In genomic region chr11:102033055-102033591, GRCm38 (mm10) we compare ENCODE assay signal across 27 mouse cellular contexts. TPM values are rescaled to one million over a fixed set of nuclear protein-coding genes. Genes with fewer than 3 reads are reported as not detected.
DNase-seq lines count a peak whose midpoint lies in the region; ATAC-seq and TF ChIP-seq lines count a peak whose summit lies in the region.
"Had no signal": no experiment of that assay in that cellular context is flagged by ENCODE, and none has a peak within 500 bp of the region (broad histone marks: within the 10 kb centered on the region; RNA-seq: fewer than 3 reads in every experiment).

No protein-coding gene starts in this region.

- peak; percentile 45 for DNase-seq in midbrain, embryonic 11.5 days (ENCODE audit: low spot score, missing footprints)
- no peak for DNase-seq in midbrain, embryonic 10.5 days (ENCODE audit: low spot score)
- no peak for DNase-seq in layer of hippocampus, adult 2 months (ENCODE audit: low spot score in 2 of 2)
- DNase-seq in left cerebral cortex, postnatal 25 days (ENCODE audit: low spot score in 2 of 2), result no peak
- DNase-seq: adrenal gland, adult 8-10 months; adrenal gland, postnatal 36 days; cerebellum, adult 11 months; cerebellum, adult 9-11 months; cerebellum, postnatal 36 days; forebrain, postnatal 0 days; gastrocnemius, postnatal 25 days; heart, adult 11 months; heart, postnatal 10 days; heart, postnatal 4 days had no signal

- intact Hi-C loops in left cerebral cortex, postnatal 25 days (cut with DNase I), result no loop called here

- H3K36me3 ChIP-seq in midbrain, embryonic 11.5 days (ENCODE audit: control insufficient read depth, insufficient read depth, low read length), result no peaks in the 10 kb centered on the region
- H3K36me3 ChIP-seq in midbrain, embryonic 10.5 days, result no peaks in the 10 kb centered on the region
- H3K36me3 ChIP-seq in intestine, embryonic 15.5 days, result no peaks in the 10 kb centered on the region
- H3K36me3 ChIP-seq in small intestine, adult 2 months (ENCODE audit: control insufficient read depth, insufficient read depth, low read length), result no peaks in the 10 kb centered on the region
- no peaks in the 10 kb centered on the region for H3K36me3 ChIP-seq in heart, embryonic 12.5 days
- H3K36me3 ChIP-seq: embryonic facial prominence, embryonic 10.5 days; hindbrain, embryonic 12.5 days had no signal

- H3K4me2 ChIP-seq in midbrain, embryonic 11.5 days, result no peak overlapping the region
- H3K4me2 ChIP-seq in intestine, embryonic 15.5 days (replicated peaks), result no peak overlapping the region
- H3K4me2 ChIP-seq in heart, embryonic 12.5 days, result no peak overlapping the region
- H3K4me2 ChIP-seq: forebrain, embryonic 13.5 days; hindbrain, embryonic 12.5 days had no signal

- no peak overlapping the region for H3K9ac ChIP-seq in midbrain, embryonic 11.5 days (ENCODE audit: low read length)
- no peak overlapping the region for H3K9ac ChIP-seq in intestine, embryonic 15.5 days
- H3K9ac ChIP-seq in heart, embryonic 12.5 days, result no peak overlapping the region
- H3K9ac ChIP-seq: forebrain, embryonic 13.5 days; forebrain, postnatal 0 days; hindbrain, embryonic 12.5 days had no signal

- no peak for ATAC-seq in midbrain, embryonic 11.5 days (ENCODE audit: low FRiP score)
- ATAC-seq in intestine, embryonic 15.5 days, result peak; percentile 34; the same call in 1 of the 2 replicates
- no peak for ATAC-seq in heart, embryonic 12.5 days (ENCODE audit: insufficient number of reproducible peaks, low FRiP score)
- ATAC-seq: CD4-positive, CD25-positive, alpha-beta regulatory T cell, adult 4 months; forebrain, embryonic 13.5 days; forebrain, postnatal 0 days; hindbrain, postnatal 0 days; Patski had no signal

- H3K4me3 ChIP-seq in midbrain, embryonic 11.5 days (ENCODE audit: low read depth, low read length), result no peak overlapping the region
- H3K4me3 ChIP-seq in midbrain, embryonic 10.5 days, result no peak overlapping the region
- no peak overlapping the region for H3K4me3 ChIP-seq in intestine, embryonic 15.5 days (replicated peaks)
- no peak overlapping the region for H3K4me3 ChIP-seq in small intestine, adult 2 months (ENCODE audit: low read depth, low read length)
- H3K4me3 ChIP-seq in layer of hippocampus, adult 2 months, result no peak overlapping the region
- no peak overlapping the region for H3K4me3 ChIP-seq in heart, embryonic 12.5 days
- H3K4me3 ChIP-seq: embryonic facial prominence, embryonic 10.5 days; forebrain, embryonic 13.5 days; hindbrain, embryonic 12.5 days had no signal

- WGBS in midbrain, embryonic 11.5 days, result 93% methylated on average over 12 of the region's 12 CpGs
- WGBS in midbrain, embryonic 10.5 days, result 93% methylated on average over 12 of the region's 12 CpGs
- WGBS in intestine, embryonic 15.5 days, result 86% methylated on average over 12 of the region's 12 CpGs
- WGBS in small intestine, adult 2 months, result 46% methylated on average over 12 of the region's 12 CpGs
- 87% methylated on average over 12 of the region's 12 CpGs for WGBS in heart, embryonic 12.5 days

- no peak for TF ChIP-seq POLR2A in small intestine, adult 2 months (IDR thresholded peaks at IDR 0.05; ENCODE audit: low read depth, low read length)

- no peak for TF ChIP-seq CTCF in small intestine, adult 2 months (IDR thresholded peaks at IDR 0.05; ENCODE audit: extremely low read depth, insufficient read length, insufficient replicate concordance, low read depth, low read length)
- TF ChIP-seq CTCF in layer of hippocampus, adult 2 months (conservative IDR thresholded peaks at IDR 0.05), result no peak

- no peaks in the 10 kb centered on the region for H3K27me3 ChIP-seq in midbrain, embryonic 11.5 days (ENCODE audit: control insufficient read depth, insufficient read depth, low read length)
- peaks cover 14% of the 10 kb centered on the region for H3K27me3 ChIP-seq in midbrain, embryonic 10.5 days (ENCODE audit: low read depth, poor library complexity, severe bottlenecking)
- no peaks in the 10 kb centered on the region for H3K27me3 ChIP-seq in intestine, embryonic 15.5 days (replicated peaks)
- H3K27me3 ChIP-seq in small intestine, adult 2 months (ENCODE audit: control insufficient read depth, insufficient read depth, low read length), result no peaks in the 10 kb centered on the region
- peaks cover 12% of the 10 kb centered on the region; the same call in 1 of the 2 replicates for H3K27me3 ChIP-seq in heart, embryonic 12.5 days (replicated peaks)
- H3K27me3 ChIP-seq: forebrain, embryonic 13.5 days; hindbrain, embryonic 12.5 days; Patski had no signal

- H3K9me3 ChIP-seq in midbrain, embryonic 11.5 days (ENCODE audit: control insufficient read depth, low read length), result no peaks in the 10 kb centered on the region
- no peaks in the 10 kb centered on the region for H3K9me3 ChIP-seq in midbrain, embryonic 10.5 days (replicated peaks)
- no peaks in the 10 kb centered on the region for H3K9me3 ChIP-seq in intestine, embryonic 15.5 days
- H3K9me3 ChIP-seq in heart, embryonic 12.5 days (replicated peaks), result no peaks in the 10 kb centered on the region
- H3K9me3 ChIP-seq: embryonic facial prominence, embryonic 10.5 days; forebrain, embryonic 13.5 days; hindbrain, embryonic 12.5 days had no signal

- no peak overlapping the region for H3K27ac ChIP-seq in midbrain, embryonic 11.5 days (ENCODE audit: low read depth, low read length)
- H3K27ac ChIP-seq in midbrain, embryonic 10.5 days (replicated peaks), result no peak overlapping the region
- H3K27ac ChIP-seq in intestine, embryonic 15.5 days, result no peak overlapping the region
- H3K27ac ChIP-seq in small intestine, adult 2 months (ENCODE audit: insufficient read depth, low read depth, low read length), result peak overlapping the region; percentile 23
- H3K27ac ChIP-seq in layer of hippocampus, adult 2 months, result no peak overlapping the region
- no peak overlapping the region for H3K27ac ChIP-seq in heart, embryonic 12.5 days (ENCODE audit: poor library complexity, severe bottlenecking)
- H3K27ac ChIP-seq: embryonic facial prominence, embryonic 10.5 days; forebrain, embryonic 13.5 days; hindbrain, embryonic 12.5 days; hindbrain, postnatal 0 days had no signal

- no peaks in the 10 kb centered on the region for H3K4me1 ChIP-seq in midbrain, embryonic 11.5 days (ENCODE audit: control insufficient read depth, insufficient read depth, low read length)
- H3K4me1 ChIP-seq in midbrain, embryonic 10.5 days, result peaks cover 2% of the 10 kb centered on the region
- H3K4me1 ChIP-seq in intestine, embryonic 15.5 days (replicated peaks), result peaks cover 6% of the 10 kb centered on the region; the same call in 1 of the 2 replicates
- peaks cover 4% of the 10 kb centered on the region for H3K4me1 ChIP-seq in small intestine, adult 2 months (ENCODE audit: control insufficient read depth, insufficient read depth, insufficient read length, low read length)
- 0 out of 2 replicates have a peak, but pooled peaks cover 5% of the 10 kb centered on the region for H3K4me1 ChIP-seq in heart, embryonic 12.5 days (replicated peaks)

RNA-seq across cellular contexts. Expression of gene Mpp3, which starts 4.9 kb away (rescaled TPM):
- polyA plus RNA-seq in midbrain, embryonic 11.5 days (2014; fragmentation: Nextera tagmentation; extraction: Ambion mirVana), result 14.4 and 15.5 TPM in 2 replicates
- polyA plus RNA-seq in midbrain, embryonic 10.5 days (2016; fragmentation: Nextera tagmentation; extraction: Ambion mirVana), result 13.3 and 16.9 TPM in 2 replicates
- 7.6 and 7.9 TPM in 2 replicates for polyA plus RNA-seq in intestine, embryonic 15.5 days (2015; fragmentation: Nextera tagmentation; extraction: Ambion mirVana)
- polyA plus RNA-seq in small intestine, adult 2 months (2012; rRNA removed), result 0.55 and 0.90 TPM in 2 replicates
- total RNA-seq in layer of hippocampus, adult 2 months (2021), result 10 to 100 TPM; 88.3 to 94.4 TPM
- total RNA-seq in left cerebral cortex, postnatal 25 days (2021), result 10 to 100 TPM; 71.2 to 72.9 TPM
- 4.1 and 4.5 TPM in 2 replicates for polyA plus RNA-seq in heart, embryonic 12.5 days (2016; fragmentation: Nextera tagmentation; extraction: Ambion mirVana)

RNA-seq across cellular contexts. Expression of gene Cd300lg, which starts 8.2 kb away (rescaled TPM):
- polyA plus RNA-seq in midbrain, embryonic 11.5 days (2014; fragmentation: Nextera tagmentation; extraction: Ambion mirVana), result 0.11 and 0.19 TPM in 2 replicates
- 0.20 and 0.25 TPM in 2 replicates for polyA plus RNA-seq in midbrain, embryonic 10.5 days (2016; fragmentation: Nextera tagmentation; extraction: Ambion mirVana)
- polyA plus RNA-seq in intestine, embryonic 15.5 days (2015; fragmentation: Nextera tagmentation; extraction: Ambion mirVana), result 0.98 and 1.6 TPM in 2 replicates
- 3.8 and 5.4 TPM in 2 replicates for polyA plus RNA-seq in small intestine, adult 2 months (2012; rRNA removed)
- total RNA-seq in layer of hippocampus, adult 2 months (2021), result not detected
- not detected for total RNA-seq in left cerebral cortex, postnatal 25 days (2021)
- polyA plus RNA-seq in heart, embryonic 12.5 days (2016; fragmentation: Nextera tagmentation; extraction: Ambion mirVana), result 1.6 and 1.9 TPM in 2 replicates
- polyA plus RNA-seq: CD4-positive, CD25-positive, alpha-beta regulatory T cell, adult 4 months; Patski had no signal

RNA-seq across cellular contexts. Expression of gene Dusp3, which starts 46.3 kb away (rescaled TPM):
- polyA plus RNA-seq in midbrain, embryonic 11.5 days (2014; fragmentation: Nextera tagmentation; extraction: Ambion mirVana), result 11.1 and 11.6 TPM in 2 replicates
- polyA plus RNA-seq in midbrain, embryonic 10.5 days (2016; fragmentation: Nextera tagmentation; extraction: Ambion mirVana), result 12.2 and 13.1 TPM in 2 replicates
- 25.6 and 26.5 TPM in 2 replicates for polyA plus RNA-seq in intestine, embryonic 15.5 days (2015; fragmentation: Nextera tagmentation; extraction: Ambion mirVana)
- 27.9 and 28.0 TPM in 2 replicates for polyA plus RNA-seq in small intestine, adult 2 months (2012; rRNA removed)
- total RNA-seq in layer of hippocampus, adult 2 months (2021), result 100 to 1,000 TPM; 149 to 155 TPM
- total RNA-seq in left cerebral cortex, postnatal 25 days (2021), result 100 to 1,000 TPM; 217 to 237 TPM
- polyA plus RNA-seq in heart, embryonic 12.5 days (2016; fragmentation: Nextera tagmentation; extraction: Ambion mirVana), result 53.7 and 54.9 TPM in 2 replicates

RNA-seq across cellular contexts. Expression of gene Cfap97d1, which starts 49.0 kb away (rescaled TPM):
- polyA plus RNA-seq in midbrain, embryonic 11.5 days (2014; fragmentation: Nextera tagmentation; extraction: Ambion mirVana), result not detected in 2 replicates
- not detected in 2 replicates for polyA plus RNA-seq in midbrain, embryonic 10.5 days (2016; fragmentation: Nextera tagmentation; extraction: Ambion mirVana)
- not detected in 2 replicates for polyA plus RNA-seq in intestine, embryonic 15.5 days (2015; fragmentation: Nextera tagmentation; extraction: Ambion mirVana)
- polyA plus RNA-seq in small intestine, adult 2 months (2012; rRNA removed), result not detected in 2 replicates
- not detected for total RNA-seq in layer of hippocampus, adult 2 months (2021)
- total RNA-seq in left cerebral cortex, postnatal 25 days (2021), result not detected
- polyA plus RNA-seq in heart, embryonic 12.5 days (2016; fragmentation: Nextera tagmentation; extraction: Ambion mirVana), result not detected in 2 replicates
- total RNA-seq: adrenal gland, adult 8-10 months; adrenal gland, postnatal 36 days; forebrain, postnatal 0 days; gastrocnemius, adult 18-20 months; gastrocnemius, postnatal 25 days; heart, postnatal 10 days; heart, postnatal 4 days; hindbrain, postnatal 0 days had no signal
- polyA plus RNA-seq: CD4-positive, CD25-positive, alpha-beta regulatory T cell, adult 4 months; embryonic facial prominence, embryonic 10.5 days; embryonic facial prominence, embryonic 14.5 days; forebrain, embryonic 13.5 days; forebrain, postnatal 0 days; heart, embryonic 14.5 days; hindbrain, embryonic 12.5 days; hindbrain, postnatal 0 days; intestine, embryonic 14.5 days; Patski had no signal

RNA-seq across cellular contexts. Expression of gene Mpp2, which starts 55.2 kb away (rescaled TPM):
- 9.4 and 10.8 TPM in 2 replicates for polyA plus RNA-seq in midbrain, embryonic 11.5 days (2014; fragmentation: Nextera tagmentation; extraction: Ambion mirVana)
- 15.5 and 18.7 TPM in 2 replicates for polyA plus RNA-seq in midbrain, embryonic 10.5 days (2016; fragmentation: Nextera tagmentation; extraction: Ambion mirVana)
- polyA plus RNA-seq in intestine, embryonic 15.5 days (2015; fragmentation: Nextera tagmentation; extraction: Ambion mirVana), result 6.2 and 6.8 TPM in 2 replicates
- 1.2 and 1.6 TPM in 2 replicates for polyA plus RNA-seq in small intestine, adult 2 months (2012; rRNA removed)
- 100 to 1,000 TPM; 147 to 149 TPM for total RNA-seq in layer of hippocampus, adult 2 months (2021)
- 100 to 1,000 TPM; 153 to 174 TPM for total RNA-seq in left cerebral cortex, postnatal 25 days (2021)
- polyA plus RNA-seq in heart, embryonic 12.5 days (2016; fragmentation: Nextera tagmentation; extraction: Ambion mirVana), result 15.4 and 17.8 TPM in 2 replicates
